Mouse (Mus musculus): ENCODE results near the gene 1700003E16Rik. TPM values are rescaled to one million over a fixed set of nuclear protein-coding genes. Genes with fewer than 3 reads are reported as not detected.

Gene 1700003E16Rik
- not detected for total RNA-seq (2023)

GRCm38 (mm10) chr6:83156259-83156684, at the start of gene 1700003E16Rik, which contains the start of gene Wdr54:
1700003E16Rik (plus strand) TSS chr6:83156404.
Wdr54 (minus strand) TSS chr6:83156397.

GRCm38 (mm10) chr6:83108762-83109668, 47.2 kb upstream of the 1700003E16Rik start, which contains the start of gene Mrpl53:
Mrpl53 (plus strand) TSS chr6:83109040.

GRCm38 (mm10) chr6:83115011-83115671, 41.1 kb upstream of the 1700003E16Rik start, which contains the start of gene Mogs:
Mogs (plus strand) TSS chr6:83115496.

GRCm38 (mm10) chr6:83120930-83121862, 35.0 kb upstream of the 1700003E16Rik start, which contains the start of gene Wbp1:
Wbp1 (minus strand) TSS chr6:83121559.

GRCm38 (mm10) chr6:83125331-83125730, 30.9 kb upstream of the 1700003E16Rik start, which contains the start of gene Ino80b:
Ino80b (minus strand) TSS chr6:83125431.

GRCm38 (mm10) chr6:83134951-83135513, 21.2 kb upstream of the 1700003E16Rik start, which contains the start of gene Rtkn:
Rtkn (plus strand) TSS chr6:83135463.

GRCm38 (mm10) chr6:83165607-83166242, 9.5 kb downstream of the 1700003E16Rik start, which contains the start of gene Dctn1:
Dctn1 (plus strand) TSS chr6:83165920.

Other genes with a start within 250 kb of the 1700003E16Rik start
- gene Sema4f, start 216.6 kb upstream of the 1700003E16Rik start, total RNA-seq (2023), result 21.0 TPM
- not detected for gene M1ap, start 209.5 kb upstream of the 1700003E16Rik start, total RNA-seq (2023)
- gene Dok1, start 122.9 kb upstream of the 1700003E16Rik start, total RNA-seq (2023), result 15.5 TPM
- gene Loxl3, start 122.2 kb upstream of the 1700003E16Rik start, total RNA-seq (2023), result 1.2 TPM
- 383 TPM for gene Aup1, start 101.9 kb upstream of the 1700003E16Rik start, total RNA-seq (2023)
- gene Htra2, start 101.1 kb upstream of the 1700003E16Rik start, total RNA-seq (2023), result 34.5 TPM
- gene Dqx1, start 98.6 kb upstream of the 1700003E16Rik start, total RNA-seq (2023), result 15.3 TPM
- not detected for gene Tlx2, start 86.1 kb upstream of the 1700003E16Rik start, total RNA-seq (2023)
- 28.6 TPM for gene Pcgf1, start 78.5 kb upstream of the 1700003E16Rik start, total RNA-seq (2023)
- gene Lbx2, start 70.0 kb upstream of the 1700003E16Rik start, total RNA-seq (2023), result not detected
- gene Ccdc142, start 54.8 kb upstream of the 1700003E16Rik start, total RNA-seq (2023), result 12.8 TPM
- 8.3 TPM for gene Gm42688, start 54.8 kb upstream of the 1700003E16Rik start, total RNA-seq (2023)
- gene Mrpl53, start 47.4 kb upstream of the 1700003E16Rik start, total RNA-seq (2023), result 28.2 TPM
- 34.1 TPM for gene Mogs, start 40.9 kb upstream of the 1700003E16Rik start, total RNA-seq (2023)
- 41.6 TPM for gene Wbp1, start 34.8 kb upstream of the 1700003E16Rik start, total RNA-seq (2023)
- gene Ino80b, start 31.0 kb upstream of the 1700003E16Rik start, total RNA-seq (2023), result 28.5 TPM
- gene Rtkn, start 20.9 kb upstream of the 1700003E16Rik start, total RNA-seq (2023), result not detected
- gene Wdr54, start within 50 bp of the 1700003E16Rik start, total RNA-seq (2023), result 0.53 TPM
- 127 TPM for gene Dctn1, start 9.5 kb downstream of the 1700003E16Rik start, total RNA-seq (2023)
- gene Slc4a5, start 63.4 kb downstream of the 1700003E16Rik start, total RNA-seq (2023), result not detected
- gene Mthfd2, start 169.5 kb downstream of the 1700003E16Rik start, total RNA-seq (2023), result 48.9 TPM
- 97.1 TPM for gene Mob1a, start 169.6 kb downstream of the 1700003E16Rik start, total RNA-seq (2023)
- gene Bola3, start 192.7 kb downstream of the 1700003E16Rik start, total RNA-seq (2023), result 28.4 TPM